ENCODE assay signal across 7 mouse cellular contexts in genomic region chr19:24264991-24265390, GRCm38 (mm10). TPM values are rescaled to one million over a fixed set of nuclear protein-coding genes. Genes with fewer than 3 reads are reported as not detected.
DNase-seq lines count a peak whose midpoint lies in the region; ATAC-seq and TF ChIP-seq lines count a peak whose summit lies in the region.

No protein-coding gene starts in this region.

- peak; percentile 86 for DNase-seq in adipocyte (ENCODE audit: low spot score)
- peak; percentile 77 to 83 for DNase-seq in cerebellum, postnatal 36 days
- DNase-seq in gastrocnemius, adult 2 months, result peak; percentile 82
- DNase-seq in induced T-regulatory cell, adult 2 months (ENCODE audit: low read depth), result peak; percentile 93
- DNase-seq in left cerebral cortex, adult 8-10 months (ENCODE audit: low spot score in 2 of 2), result peak; percentile 46 to 77
- peak; percentile 68 to 78 for DNase-seq in right cerebral cortex, postnatal 36 days (ENCODE audit: low spot score in 2 of 2)

- no peak overlapping the region for H3K27ac ChIP-seq in gastrocnemius, adult 2 months

- H3K4me3 ChIP-seq in gastrocnemius, adult 2 months, result no peak overlapping the region

- ATAC-seq in megakaryocyte, adult 5-6 weeks (ENCODE audit: poor library complexity, severe bottlenecking), result peak; percentile 94

- intact Hi-C loops in gastrocnemius, adult 2 months (cut with DNase I), result loop anchor here (2.0 to 5.0 kb wide), 2 partner anchors 43 to 112 kb away; no protein-coding TSS in a partner anchor

- TF ChIP-seq CTCF in gastrocnemius, adult 2 months (IDR thresholded peaks at IDR 0.05), result peak; percentile 91

RNA-seq across cellular contexts. Expression of gene Fxn, which starts 15.4 kb away (rescaled TPM):
- total RNA-seq in gastrocnemius, adult 2 months (2021), result 10 to 100 TPM; 19.7 to 19.8 TPM
- 1 to 10 TPM; 6.2 to 9.0 (median 7.8) TPM for total RNA-seq in left cerebral cortex, adult 8-10 months (2022)
- total RNA-seq in megakaryocyte, adult 5-6 weeks (2015), result 9.6 and 10.4 TPM in 2 replicates
- 4.2 and 4.7 TPM in 2 replicates for total RNA-seq in megakaryocyte, adult 5-6 weeks (2017)

RNA-seq across cellular contexts. Expression of gene Tjp2, which starts 40.2 kb away (rescaled TPM):
- 1 to 10 TPM; 3.5 to 4.9 TPM for total RNA-seq in gastrocnemius, adult 2 months (2021)
- 10 to 100 TPM; 22.2 to 25.1 (median 23.3) TPM for total RNA-seq in left cerebral cortex, adult 8-10 months (2022)
- 1.6 and 3.7 TPM in 2 replicates for total RNA-seq in megakaryocyte, adult 5-6 weeks (2015)
- total RNA-seq in megakaryocyte, adult 5-6 weeks (2017), result 2.4 and 3.3 TPM in 2 replicates
